Mouse (Mus musculus) natural killer cell, adult 2 months (primary cell): ENCODE measurements around the gene Tmem170b.
"Not testable (repeated sequence)": the region's sequence is repeated elsewhere in the genome, so short reads cannot be mapped to it uniquely, and the experiment has no call there.

Source experiments
- DNase-seq, 2 experiments: peaks; one replicate each; pipeline ENCODE4 v3.0.0; 2022; ENCODE audit warnings: low spot score in 2 of 2

Tmem170b gene

DNA sequence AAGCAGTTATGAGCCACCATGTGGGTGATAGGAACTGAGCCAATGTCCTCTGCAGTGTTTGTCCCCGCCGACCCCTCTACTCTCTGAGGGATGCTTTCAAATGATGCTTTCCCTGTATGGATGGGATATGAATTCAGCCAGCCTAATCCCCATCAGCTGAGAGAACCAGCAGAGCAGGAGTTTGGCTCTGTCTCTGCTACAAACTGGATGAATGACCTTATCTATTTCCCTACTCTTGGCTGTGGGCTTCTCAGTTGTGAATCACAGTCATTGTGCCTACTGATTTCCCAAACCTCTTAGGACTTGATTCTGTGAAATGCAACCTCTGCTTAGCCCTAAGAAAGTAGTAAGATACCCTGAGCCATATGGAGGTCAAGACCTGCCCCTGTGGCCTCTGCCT is 64.2 kb downstream of the Tmem170b start:
- DNase-seq, result no peak

DNA sequence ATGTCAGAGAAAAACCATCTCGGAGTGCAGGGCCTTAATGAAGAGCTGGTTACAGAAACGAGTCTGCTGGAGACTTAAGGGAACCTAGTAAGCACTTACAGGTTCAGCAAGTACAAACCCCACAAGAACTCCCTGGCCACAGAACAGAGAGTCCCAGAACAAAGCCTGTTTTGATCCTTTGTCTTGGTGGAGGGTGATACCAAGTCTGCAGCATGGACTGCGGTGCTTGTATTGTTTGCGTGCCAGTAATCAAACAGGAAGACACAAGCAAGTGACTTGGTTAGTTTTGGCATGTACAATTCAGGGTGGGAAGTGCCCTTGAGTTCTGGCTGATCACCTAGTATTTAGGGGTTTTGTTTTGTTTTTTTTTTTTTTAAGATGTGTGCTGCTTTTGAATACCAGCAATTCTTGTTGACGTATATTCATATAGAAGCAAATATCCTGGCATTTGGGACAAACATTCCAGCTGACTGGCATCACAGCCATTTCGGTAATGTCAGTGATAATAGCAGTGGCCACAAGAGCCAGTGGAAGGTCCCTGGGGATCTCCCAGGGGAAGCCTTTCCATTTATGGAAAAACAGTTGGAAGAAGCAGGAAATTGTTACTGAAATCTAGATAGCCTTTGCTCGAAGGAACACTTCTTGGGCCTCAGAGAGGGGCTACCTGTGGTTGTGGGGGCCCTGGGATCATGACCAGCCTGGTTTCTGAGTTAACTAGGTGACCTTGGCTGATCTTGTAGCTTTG is 64.9 kb downstream of the Tmem170b start:
- DNase-seq, result no peak

DNA sequence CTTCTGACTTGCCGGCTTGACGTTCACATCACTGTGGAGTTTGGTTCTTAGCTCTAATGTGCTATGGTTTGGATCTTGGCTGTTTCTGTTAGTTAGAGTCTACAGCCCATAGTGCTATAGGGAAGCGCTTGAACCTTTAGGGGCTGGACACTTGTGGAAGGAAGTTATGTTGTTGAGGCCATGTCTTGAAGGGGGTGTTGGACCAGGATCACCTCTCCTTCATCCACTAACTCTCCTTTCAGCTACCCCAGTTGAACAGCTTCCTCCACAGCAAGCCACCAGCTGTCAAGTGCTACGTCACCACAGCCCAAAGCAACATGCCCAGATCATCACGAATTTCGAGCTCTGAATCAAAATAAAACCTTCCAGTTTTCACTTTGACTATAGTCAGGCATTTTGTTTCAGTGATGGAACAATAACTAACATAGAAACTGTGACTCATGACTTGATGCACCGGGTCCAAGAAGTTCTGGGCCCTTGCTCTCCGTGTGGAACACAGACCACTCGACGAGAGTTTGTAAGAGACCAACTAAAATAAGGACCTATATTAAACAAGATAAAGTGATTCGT is 65.5 kb downstream of the Tmem170b start:
- no peak for DNase-seq

DNA sequence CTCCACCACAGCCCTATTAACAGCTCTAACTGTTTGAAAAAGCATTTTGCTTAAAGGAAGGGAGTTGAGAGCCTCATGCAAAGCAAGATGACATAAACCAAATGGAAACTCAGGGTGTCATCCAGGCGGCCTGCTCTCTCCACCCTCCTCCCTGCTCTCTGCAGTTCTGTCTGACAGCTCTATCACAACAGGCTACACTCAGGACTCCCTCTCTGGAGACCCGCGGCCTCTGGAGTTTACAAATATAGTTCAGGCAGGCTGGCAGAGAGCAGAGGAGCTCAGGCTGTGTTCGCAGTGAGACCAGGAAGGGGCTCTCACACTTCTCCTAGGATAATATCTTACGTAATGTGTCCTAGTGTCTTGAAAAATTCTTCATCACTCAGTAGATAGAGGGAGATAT is 67.2 kb downstream of the Tmem170b start:
- not testable (repeated sequence) for DNase-seq

DNA sequence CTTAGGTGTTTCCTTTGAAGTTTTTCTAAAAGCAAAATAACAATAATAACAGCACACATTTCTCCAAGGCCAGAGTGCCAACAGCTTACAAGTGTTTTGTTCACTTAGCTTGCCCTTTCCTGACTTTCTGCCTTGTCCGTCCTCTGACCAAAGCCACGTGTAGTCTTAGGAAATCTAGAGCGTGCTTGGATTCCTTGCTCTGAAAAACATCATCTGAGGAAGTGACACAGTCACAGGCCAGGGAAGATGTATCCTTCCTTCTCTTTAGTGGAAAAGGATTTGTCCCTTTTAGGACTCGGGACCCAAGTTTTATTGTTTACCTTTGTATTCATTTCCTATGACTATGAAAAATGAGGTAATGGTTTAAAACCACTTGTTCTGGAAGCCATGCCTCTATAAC is 67.8 kb downstream of the Tmem170b start:
- no peak for DNase-seq

DNA sequence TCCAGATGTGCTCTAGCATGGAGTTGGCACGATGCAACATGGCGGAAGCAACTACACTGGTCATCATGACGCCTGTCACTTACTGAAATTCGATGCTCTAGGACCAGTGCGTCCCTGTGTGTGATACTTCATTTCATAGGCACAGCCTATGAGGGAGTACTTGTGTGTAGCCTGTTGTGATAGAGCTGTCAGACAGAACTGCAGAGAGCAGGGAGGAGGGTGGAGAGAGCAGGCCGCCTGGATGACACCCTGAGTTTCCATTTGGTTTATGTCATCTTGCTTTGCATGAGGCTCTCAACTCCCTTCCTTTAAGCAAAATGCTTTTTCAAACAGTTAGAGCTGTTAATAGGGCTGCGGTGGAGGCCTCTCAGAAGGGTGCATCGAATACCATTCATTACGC is 68.9 kb downstream of the Tmem170b start:
- DNase-seq, result not testable (repeated sequence)

DNA sequence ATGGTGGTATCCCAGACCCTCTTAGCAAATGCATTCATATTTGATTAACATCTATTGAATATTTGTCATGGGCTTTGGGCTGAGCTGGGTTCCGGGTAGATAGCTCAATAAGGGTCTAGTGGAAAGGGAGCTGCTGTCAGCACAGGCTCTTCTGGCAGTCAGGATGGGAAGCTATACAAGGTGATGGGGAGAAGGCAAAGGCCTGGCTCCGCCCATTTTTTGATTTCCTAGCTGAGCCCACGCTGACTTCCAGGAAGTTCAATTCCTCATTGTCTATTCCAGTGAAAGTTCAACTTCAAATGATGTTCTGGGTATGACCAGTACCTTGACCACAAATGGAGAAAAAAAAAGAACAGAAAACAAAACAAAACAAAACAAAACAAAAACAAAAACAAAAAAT is 69.8 kb downstream of the Tmem170b start:
- no peak for DNase-seq

DNA sequence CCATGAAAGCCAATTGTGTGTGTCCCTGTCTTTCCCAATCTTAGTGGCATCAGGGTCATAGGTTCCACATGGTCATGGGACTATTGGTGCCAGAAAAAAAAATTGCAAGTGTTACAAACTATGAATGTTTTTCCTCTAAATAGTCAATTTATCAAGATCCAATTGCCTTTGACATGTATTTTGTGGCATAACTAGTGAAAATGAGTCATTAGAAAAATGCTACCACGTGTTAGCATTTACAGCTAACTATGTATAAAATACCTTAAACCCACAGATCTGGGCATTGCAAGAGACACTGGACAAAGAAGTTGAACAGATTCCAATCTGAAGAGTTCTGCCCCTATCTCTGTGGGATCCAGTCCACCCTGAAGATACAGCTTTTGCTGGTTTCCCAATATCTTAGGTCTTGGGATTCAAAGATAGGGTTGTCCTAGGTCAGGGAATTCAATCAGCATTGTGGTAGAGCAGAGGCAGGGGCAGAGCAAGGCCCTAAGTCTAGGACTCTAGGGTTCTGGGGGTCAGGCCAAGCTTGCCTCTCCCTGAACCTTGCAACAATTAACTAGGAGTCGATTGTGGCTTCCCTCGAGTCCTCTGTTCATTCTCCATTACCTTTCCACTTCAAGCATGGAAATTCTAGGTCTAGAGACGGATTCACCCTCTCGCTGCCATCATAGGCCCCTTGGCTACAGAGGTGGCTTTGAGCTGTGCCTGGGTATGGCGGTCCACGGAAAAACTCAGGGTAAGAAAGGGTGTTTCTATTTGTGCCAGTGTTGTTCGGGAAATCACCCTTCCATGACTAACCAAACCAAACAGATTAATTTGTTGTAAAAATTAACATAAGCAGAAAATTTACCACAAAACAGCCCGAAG is 70.5 kb downstream of the Tmem170b start:
- no peak for DNase-seq

DNA sequence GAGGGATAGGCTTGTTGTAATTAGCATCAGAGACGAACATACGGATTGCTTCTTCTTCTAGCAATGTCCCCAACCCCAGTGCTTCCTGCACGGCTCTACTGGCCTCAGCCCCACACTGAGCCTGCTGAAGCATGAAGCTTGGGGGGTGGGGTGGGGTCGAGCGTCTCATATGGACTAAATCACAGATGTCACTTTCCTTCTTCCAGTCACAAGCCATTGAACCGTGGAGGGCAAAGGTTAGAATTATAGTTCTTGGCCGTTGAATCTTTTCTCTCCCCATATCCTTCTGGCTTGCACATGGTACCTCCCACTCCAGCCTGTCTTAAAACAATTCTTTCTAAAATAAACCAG is 71.1 kb downstream of the Tmem170b start:
- DNase-seq, result no peak

DNA sequence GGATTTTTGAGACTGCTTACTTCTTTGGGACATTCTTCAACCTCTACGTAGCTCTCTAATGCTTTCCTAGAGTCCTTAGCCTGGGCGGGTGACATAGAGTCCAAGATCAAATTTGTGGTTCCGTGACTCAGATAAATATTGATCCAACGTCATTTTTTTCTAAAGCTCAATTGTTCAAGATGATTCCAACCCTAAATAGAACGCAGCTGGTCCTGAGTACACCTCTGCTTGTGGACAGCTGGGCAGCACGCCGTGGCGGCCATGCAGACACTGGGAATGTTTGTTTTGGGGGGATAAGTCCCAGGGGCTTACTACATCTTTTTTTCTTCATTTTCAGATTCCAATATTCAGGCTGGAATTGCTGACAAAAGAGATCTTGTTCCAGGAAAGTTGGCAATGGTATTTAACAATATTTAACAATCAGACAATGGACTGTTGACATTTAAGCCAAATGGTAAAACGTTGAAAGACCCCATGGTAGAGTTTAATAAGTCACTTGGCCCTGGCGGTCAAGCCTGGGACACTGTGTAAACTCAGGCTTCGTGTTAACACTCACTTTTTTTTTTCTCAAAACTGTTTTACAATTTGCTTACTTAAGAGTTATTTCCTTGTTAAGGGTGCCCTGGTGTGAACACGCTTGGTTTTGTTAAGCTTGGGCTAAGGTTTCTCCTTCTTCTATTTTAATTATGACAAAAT is 75.3 kb downstream of the Tmem170b start:
- no peak for DNase-seq

DNA sequence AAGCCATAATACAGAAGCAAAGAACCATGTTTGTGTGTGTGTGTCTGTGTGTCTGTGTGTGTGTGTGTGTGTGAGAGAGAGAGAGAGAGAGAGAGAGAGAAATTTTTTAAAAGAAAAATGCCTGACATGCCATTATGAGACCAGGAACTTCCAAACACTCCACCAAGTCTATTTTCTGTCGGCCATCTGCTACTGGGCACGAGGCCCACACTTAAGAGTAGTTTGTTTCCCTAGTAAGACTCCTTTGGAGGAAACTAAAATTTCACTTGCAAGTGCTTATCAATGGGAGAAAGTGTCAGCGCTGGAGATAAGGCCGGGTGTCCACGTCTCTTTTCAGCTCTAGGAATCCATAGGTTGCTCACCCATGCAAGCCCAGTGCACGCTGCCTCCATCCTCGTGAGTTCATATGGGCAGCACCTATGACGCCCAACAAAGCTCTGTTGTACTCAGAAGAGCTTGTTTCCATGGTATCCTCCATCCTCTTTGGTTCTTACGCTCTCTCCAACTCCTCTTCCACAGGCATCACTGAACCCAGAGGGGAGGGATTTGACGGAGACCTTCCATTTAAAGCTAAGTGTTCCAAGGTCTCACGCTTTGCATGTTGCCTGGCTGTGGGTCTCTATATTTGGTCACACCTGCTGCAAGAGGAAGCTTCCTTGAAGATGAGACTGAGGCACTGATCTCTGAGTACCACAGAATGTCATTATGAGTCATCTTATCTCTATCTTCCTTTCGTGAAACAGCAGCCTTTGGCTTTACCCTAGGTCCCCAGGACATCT is 76.8 kb downstream of the Tmem170b start:
- no peak for DNase-seq

DNA sequence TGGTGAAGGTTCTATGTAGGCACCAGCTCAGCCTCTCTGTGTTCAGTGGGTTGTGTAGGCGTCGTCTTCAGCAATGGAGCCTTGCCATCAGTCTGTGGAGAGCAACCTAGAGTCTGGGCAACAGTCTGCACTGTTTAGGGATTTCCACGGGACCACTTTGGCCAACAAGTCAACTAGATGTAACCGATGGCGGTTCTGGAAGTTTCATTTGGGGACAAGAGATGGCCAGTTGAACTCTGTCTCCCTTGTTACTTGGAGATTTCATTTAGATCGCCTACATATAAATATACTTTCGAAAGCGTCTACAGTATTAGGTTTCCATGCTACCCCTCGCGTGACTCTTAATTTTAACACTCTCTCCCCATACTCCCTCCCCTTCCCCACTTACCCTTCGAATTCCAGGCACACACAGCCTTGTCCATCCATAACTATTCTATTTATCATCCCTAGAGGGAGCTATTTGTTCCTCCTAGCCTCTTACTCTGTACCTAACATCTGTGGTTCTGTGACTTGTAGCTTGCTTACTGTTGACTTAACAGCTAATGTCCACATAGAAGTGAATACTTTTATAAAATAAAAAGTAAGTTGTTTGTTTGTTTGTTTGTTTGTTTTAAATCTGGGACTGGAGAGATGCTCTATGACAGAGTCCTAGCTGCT is 77.8 kb downstream of the Tmem170b start:
- DNase-seq, result no peak

DNA sequence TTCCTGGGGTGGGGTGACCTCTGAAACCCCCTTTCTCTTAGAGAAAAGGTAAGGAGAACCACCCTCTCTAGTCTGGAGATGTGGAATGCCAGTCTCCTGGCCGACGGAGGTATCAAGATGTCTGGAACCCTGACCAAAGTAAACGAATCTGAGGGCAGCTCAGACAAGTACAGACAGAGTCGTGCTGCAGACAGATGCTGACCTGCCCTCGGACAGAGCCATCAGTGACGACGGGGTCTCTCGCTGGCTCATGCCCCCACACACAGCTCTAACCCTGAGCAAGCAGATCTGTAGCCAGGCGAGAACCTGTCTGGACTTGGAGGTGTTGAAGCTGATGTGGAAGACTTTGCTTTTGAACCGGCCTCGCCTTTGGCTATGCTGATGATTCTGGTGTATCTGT is 79.8 kb downstream of the Tmem170b start:
- no peak for DNase-seq

DNA sequence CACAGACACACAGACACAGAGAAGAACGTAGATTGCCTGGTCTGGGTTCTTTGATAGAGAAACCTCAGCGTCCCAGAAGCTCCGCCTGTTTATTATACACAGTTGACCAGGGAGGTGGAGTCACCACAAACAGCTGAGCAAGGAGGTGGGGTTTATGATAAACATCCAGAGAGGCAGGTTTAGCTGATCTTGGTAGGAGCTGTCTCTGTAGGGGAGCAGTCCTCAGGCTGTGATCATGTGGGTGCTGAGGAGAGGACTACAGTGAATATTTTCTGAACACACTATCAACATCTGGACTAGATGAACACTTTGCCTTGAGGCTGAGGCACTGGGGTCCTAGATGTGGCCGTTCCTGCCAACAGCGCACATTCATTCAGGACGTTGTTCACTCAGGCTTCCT is 83.3 kb downstream of the Tmem170b start:
- no peak for DNase-seq

DNA sequence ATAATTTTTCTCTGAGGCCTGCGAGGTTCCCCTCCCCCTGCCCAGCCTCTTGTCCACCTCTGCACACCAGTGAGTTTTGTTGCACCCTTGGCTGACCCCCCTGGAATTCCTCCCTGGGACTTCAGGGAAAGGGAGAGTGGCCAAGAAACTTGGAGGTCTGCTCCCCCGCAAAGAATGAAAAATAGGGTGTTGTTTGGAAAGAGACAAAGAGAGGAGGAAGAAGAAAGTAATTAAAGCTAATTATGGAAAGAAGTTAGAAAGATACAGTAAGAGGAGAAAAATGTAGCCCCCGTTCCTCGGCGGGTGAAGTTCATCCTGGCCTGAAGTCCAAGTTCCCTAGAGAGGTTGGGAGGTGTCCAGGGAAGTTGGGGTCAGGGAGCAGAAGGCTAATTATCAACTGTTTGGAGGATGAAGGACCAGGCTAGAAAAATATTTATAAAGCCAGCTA is 83.9 kb downstream of the Tmem170b start:
- DNase-seq, result no peak
